Mouse (Mus musculus): ENCODE measurements around the gene Pik3cd. TPM values are rescaled to one million over a fixed set of nuclear protein-coding genes. Genes with fewer than 3 reads are reported as not detected.

Pik3cd gene
- polyA plus RNA-seq, 1 experiment from 2014 or later, result 3.5 TPM

DNA sequence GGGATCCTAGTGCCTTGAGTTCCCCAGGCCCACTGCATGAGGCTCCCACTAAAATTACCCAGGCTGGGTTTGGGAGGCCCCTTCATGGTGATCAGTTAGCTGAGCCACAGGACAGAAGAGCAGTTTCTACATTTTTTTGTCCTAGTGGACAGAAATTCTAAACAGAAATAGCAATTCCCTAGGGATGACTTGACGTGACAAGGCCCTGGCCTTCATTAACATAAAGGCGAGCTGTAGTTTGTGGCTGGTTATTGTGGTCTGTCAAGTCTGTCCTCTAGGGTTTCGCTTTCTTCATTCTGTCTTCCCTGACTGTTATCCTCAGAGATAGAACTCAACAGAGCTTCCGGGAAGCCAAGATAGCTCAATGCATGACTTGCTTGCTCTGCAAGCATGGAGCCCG lies 60.4 kb downstream of the Pik3cd start:
- Histone ChIP-seq H3K9me3 (replicated peaks) (no peaks in the 10 kb centered on the region), H3K4me1 (replicated peaks) (no peaks in the 10 kb centered on the region), H3K27me3 (replicated peaks) (no peaks in the 10 kb centered on the region), H3K4me2 (no peak overlapping the region), H3K27ac (ENCODE audit: poor library complexity, severe bottlenecking) (no peak overlapping the region), H3K36me3 (peaks cover 79% of the 10 kb centered on the region), H3K4me3 (no peak overlapping the region), H3K9ac (no peak overlapping the region)
- no peak for ATAC-seq (ENCODE audit: insufficient number of reproducible peaks, low FRiP score)
- WGBS, result 81% methylated on average over 5 of the region's 5 CpGs

DNA sequence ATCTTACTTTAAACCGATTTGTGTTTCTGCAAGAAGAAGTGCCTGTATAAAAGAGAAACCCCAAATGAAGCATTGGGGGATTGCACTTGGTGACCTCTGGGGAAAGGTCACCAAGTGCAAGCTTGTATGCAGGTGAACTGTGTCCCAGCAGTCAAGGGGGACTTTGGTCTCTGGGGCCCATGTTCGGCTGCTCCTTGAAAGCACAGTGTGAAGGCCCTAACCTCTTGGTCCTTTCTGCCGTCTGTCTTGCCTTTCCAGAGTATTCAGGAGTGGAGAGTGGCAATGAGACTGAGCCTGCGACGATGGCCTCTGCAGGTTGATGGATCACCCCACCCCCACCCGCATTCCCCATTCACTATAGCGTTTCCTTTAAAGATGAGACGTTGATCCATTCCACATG lies 61.0 kb downstream of the Pik3cd start:
- no peak for ATAC-seq (ENCODE audit: insufficient number of reproducible peaks, low FRiP score)
- H3K36me3 ChIP-seq, result peaks cover 78% of the 10 kb centered on the region
- 73% methylated on average over 8 of the region's 8 CpGs for WGBS

DNA sequence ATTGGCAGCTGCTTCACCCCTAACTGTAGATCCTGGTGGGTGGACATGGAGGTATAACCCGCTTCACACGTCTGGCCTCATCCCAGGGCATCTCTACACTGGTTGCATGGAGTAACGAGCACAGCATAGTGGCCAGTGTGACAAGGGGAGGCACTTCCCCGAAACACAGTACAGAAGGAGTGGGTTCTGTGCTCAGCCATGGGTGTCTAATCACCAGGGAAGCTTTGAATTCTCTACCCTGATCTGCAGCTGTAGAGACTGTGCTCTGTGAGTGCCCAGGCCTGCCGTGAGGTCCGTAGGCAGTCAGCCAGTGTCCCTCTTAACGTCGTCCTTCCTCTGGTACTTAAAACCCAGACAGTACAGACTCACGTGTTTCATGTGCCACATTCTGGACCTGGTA lies 61.5 kb downstream of the Pik3cd start:
- no peak for ATAC-seq (ENCODE audit: insufficient number of reproducible peaks, low FRiP score)
- H3K27me3 ChIP-seq (replicated peaks), result no peaks in the 10 kb centered on the region
- 74% methylated on average over 9 of the region's 9 CpGs for WGBS
- H3K4me2 ChIP-seq, result no peak overlapping the region
- H3K36me3 ChIP-seq, result peaks cover 75% of the 10 kb centered on the region
- H3K9me3 ChIP-seq (replicated peaks), result no peaks in the 10 kb centered on the region
- H3K4me1 ChIP-seq (replicated peaks), result no peaks in the 10 kb centered on the region
- no peak overlapping the region for H3K9ac ChIP-seq
- H3K4me3 ChIP-seq, result no peak overlapping the region
- H3K27ac ChIP-seq (ENCODE audit: poor library complexity, severe bottlenecking), result no peak overlapping the region

More for the DNA sequence above, 61.0 kb downstream of the Pik3cd start:
- no peaks in the 10 kb centered on the region for H3K4me1 ChIP-seq (replicated peaks)
- H3K9ac ChIP-seq, result no peak overlapping the region
- no peak overlapping the region for H3K4me3 ChIP-seq
- H3K4me2 ChIP-seq, result no peak overlapping the region
- no peaks in the 10 kb centered on the region for H3K9me3 ChIP-seq (replicated peaks)
- no peaks in the 10 kb centered on the region for H3K27me3 ChIP-seq (replicated peaks)
- no peak overlapping the region for H3K27ac ChIP-seq (ENCODE audit: poor library complexity, severe bottlenecking)

DNA sequence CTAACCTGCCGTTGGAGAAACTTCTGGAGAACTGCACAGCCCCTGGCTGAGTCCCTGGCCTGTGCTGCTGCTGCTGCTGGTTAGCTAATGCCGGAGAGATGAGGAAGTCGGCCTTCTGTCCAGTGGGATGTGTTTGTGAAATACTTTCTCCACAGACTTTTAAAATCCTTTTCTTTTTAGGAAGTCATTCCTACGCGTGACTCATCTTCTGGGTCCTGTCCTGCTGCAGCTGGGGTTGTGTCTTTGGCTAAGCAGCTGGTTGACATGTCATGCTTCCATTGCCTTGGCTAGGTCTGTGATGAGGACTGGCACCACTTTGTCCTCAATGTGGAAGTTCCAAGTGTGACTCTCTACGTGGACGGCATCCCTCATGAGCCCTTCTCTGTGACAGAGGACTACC lies 64.4 kb downstream of the Pik3cd start:
- Histone ChIP-seq H3K4me2 (no peak overlapping the region), H3K4me3 (no peak overlapping the region), H3K27ac (ENCODE audit: poor library complexity, severe bottlenecking) (no peak overlapping the region), H3K9ac (no peak overlapping the region), H3K9me3 (replicated peaks) (no peaks in the 10 kb centered on the region), H3K27me3 (replicated peaks) (no peaks in the 10 kb centered on the region), H3K4me1 (replicated peaks) (no peaks in the 10 kb centered on the region), H3K36me3 (peaks cover 75% of the 10 kb centered on the region)
- ATAC-seq (ENCODE audit: insufficient number of reproducible peaks, low FRiP score), result no peak
- WGBS, result 82% methylated on average over 7 of the region's 7 CpGs

DNA sequence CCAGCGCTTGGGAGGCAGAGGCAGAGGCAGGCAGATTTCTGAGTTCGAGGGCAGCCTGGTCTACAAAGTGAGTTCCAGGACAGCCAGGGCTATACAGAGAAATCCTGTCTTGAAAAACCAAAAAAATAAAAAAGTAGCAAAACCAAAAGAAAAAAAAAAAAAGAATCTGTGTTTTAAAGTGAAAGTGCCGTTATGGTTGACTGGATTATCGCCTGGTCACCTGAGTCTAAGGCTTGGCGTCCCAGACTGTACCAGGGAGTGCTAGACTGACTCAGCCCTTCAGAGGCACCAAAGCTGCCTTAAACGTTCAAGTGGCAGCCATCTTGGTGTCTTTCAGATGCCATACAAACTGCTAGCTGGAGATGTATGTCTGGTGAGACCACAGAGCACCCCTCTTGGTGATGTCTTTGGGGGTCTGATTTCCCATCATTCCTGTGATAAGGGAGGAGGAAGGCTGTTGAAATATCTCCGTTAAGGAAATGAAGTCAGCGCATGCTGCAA lies 66.4 kb downstream of the Pik3cd start:
- 84% methylated on average over 8 of the region's 8 CpGs for WGBS
- Histone ChIP-seq H3K9ac (no peak overlapping the region), H3K9me3 (replicated peaks) (no peaks in the 10 kb centered on the region), H3K4me2 (no peak overlapping the region), H3K27me3 (replicated peaks) (no peaks in the 10 kb centered on the region), H3K36me3 (peaks cover 71% of the 10 kb centered on the region), H3K27ac (ENCODE audit: poor library complexity, severe bottlenecking) (no peak overlapping the region), H3K4me1 (replicated peaks) (no peaks in the 10 kb centered on the region), H3K4me3 (no peak overlapping the region)
- ATAC-seq (ENCODE audit: insufficient number of reproducible peaks, low FRiP score), result no peak

DNA sequence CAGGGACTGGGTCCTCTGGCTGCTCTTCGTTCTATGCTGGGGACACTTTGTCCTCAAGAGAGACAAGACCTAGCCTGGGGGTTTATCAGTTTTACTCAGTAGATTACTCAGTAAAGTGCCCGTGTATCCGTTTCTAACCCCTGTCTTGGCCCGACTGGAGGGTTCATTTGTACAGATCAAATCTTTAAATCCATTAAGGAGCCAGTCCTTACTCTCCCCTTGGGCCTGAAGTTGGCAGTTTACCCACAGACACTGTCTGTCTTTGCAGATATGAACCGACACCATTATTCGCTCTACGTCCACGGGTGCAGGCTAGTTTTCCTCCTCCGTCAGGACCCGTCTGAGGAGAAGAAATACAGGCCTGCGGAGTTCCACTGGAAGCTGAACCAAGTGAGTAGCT lies 67.4 kb downstream of the Pik3cd start:
- Histone ChIP-seq H3K36me3 (peaks cover 67% of the 10 kb centered on the region), H3K27me3 (replicated peaks) (no peaks in the 10 kb centered on the region), H3K4me2 (no peak overlapping the region), H3K9me3 (replicated peaks) (no peaks in the 10 kb centered on the region), H3K4me3 (no peak overlapping the region), H3K9ac (no peak overlapping the region), H3K27ac (ENCODE audit: poor library complexity, severe bottlenecking) (no peak overlapping the region), H3K4me1 (replicated peaks) (no peaks in the 10 kb centered on the region)
- no peak for ATAC-seq (ENCODE audit: insufficient number of reproducible peaks, low FRiP score)
- 83% methylated on average over 11 of the region's 11 CpGs for WGBS

DNA sequence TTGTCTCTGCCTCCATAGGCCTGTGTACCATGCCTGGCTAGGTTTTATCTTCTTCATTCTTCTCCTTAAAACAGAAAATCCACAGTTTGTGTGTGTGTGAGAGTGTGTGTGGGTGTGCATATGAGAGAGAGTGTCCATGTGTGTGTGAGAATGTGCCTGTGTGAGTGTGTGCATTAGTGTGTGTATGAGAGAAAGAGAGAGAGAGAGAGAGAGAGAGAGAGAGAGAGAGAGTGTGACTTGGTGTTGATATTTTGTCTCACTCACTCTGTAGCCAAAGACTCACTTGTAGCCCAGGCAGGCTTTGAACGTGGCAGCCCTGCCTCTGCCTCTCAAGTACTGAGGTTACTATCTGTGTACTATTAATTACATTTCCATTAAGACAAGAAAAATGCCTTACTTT lies 68.2 kb downstream of the Pik3cd start:
- Histone ChIP-seq H3K27ac (ENCODE audit: poor library complexity, severe bottlenecking) (no peak overlapping the region), H3K36me3 (peaks cover 69% of the 10 kb centered on the region), H3K4me1 (replicated peaks) (no peaks in the 10 kb centered on the region), H3K27me3 (replicated peaks) (no peaks in the 10 kb centered on the region), H3K4me2 (no peak overlapping the region), H3K9ac (no peak overlapping the region), H3K9me3 (replicated peaks) (no peaks in the 10 kb centered on the region), H3K4me3 (no peak overlapping the region)
- ATAC-seq (ENCODE audit: insufficient number of reproducible peaks, low FRiP score), result no peak
- WGBS, result 88% methylated on average over 1 of the region's 1 CpGs

DNA sequence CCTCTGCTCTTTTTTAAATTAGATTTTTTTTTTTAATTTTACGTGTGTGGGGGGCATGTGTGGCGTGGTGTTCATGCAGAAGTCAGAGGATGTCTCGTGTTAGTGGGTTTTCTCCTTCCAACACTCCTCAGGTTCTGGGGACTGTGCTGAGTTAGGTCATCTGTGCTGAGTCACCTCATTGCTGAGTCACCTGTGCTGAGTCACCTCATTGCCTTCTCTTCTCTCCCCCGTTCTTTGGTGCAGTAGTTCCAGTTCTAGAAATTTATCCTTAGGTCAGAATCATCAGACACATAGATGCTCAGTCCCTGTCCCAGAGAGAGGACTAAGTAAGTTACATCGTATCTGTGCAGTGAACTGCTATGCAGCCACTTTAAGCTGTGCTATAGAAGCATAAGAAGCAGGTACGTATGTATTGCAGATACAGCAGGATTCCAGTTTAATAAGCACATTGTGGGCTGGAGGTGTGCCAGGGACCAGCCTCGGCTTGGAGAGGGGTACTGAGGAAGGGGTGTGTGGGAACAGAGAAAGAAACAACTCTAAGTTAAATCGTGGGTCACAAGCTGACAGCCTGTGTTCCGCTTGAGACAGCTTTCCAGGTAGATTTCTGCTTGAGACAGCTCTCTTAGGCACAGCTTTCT lies 69.6 kb downstream of the Pik3cd start:
- Histone ChIP-seq H3K4me1 (replicated peaks) (0 out of 2 replicates have a peak, but pooled peaks cover 3% of the 10 kb centered on the region), H3K4me2 (no peak overlapping the region), H3K36me3 (peaks cover 57% of the 10 kb centered on the region), H3K27ac (ENCODE audit: poor library complexity, severe bottlenecking) (no peak overlapping the region), H3K9me3 (replicated peaks) (no peaks in the 10 kb centered on the region), H3K27me3 (replicated peaks) (no peaks in the 10 kb centered on the region), H3K9ac (no peak overlapping the region), H3K4me3 (no peak overlapping the region)
- WGBS, result 86% methylated on average over 9 of the region's 9 CpGs
- peak; percentile 89 for ATAC-seq (ENCODE audit: insufficient number of reproducible peaks, low FRiP score)

DNA sequence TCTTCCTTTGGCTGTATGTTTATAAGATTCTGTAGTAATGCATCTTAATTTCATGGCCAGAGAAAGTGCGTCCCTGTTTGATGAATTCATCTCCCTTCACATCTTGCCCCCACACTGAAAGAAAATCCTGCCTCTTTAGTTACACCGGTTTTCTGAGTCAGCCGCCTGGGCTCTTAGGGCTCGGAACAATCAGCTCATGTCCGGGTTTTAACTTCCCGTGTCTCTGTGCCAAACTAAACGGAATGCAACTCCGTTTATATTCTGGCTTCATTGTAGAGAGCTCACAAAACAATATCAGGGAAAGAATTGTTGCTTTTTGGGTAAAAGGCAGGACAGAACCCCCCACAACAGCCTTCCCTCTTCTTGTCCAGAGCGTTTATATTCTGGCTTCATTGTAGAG lies 73.6 kb downstream of the Pik3cd start:
- no peaks in the 10 kb centered on the region for H3K9me3 ChIP-seq (replicated peaks)
- H3K36me3 ChIP-seq, result peaks cover 28% of the 10 kb centered on the region
- H3K4me2 ChIP-seq, result no peak overlapping the region
- H3K4me3 ChIP-seq, result no peak overlapping the region
- no peak overlapping the region for H3K9ac ChIP-seq
- peak overlapping the region; percentile 30; the same call in 1 of the 2 replicates for H3K27ac ChIP-seq (ENCODE audit: poor library complexity, severe bottlenecking)
- 0 out of 2 replicates have a peak, but pooled peaks cover 3% of the 10 kb centered on the region for H3K4me1 ChIP-seq (replicated peaks)
- no peak for ATAC-seq (ENCODE audit: insufficient number of reproducible peaks, low FRiP score)
- 69% methylated on average over 9 of the region's 9 CpGs for WGBS
- H3K27me3 ChIP-seq (replicated peaks), result no peaks in the 10 kb centered on the region

DNA sequence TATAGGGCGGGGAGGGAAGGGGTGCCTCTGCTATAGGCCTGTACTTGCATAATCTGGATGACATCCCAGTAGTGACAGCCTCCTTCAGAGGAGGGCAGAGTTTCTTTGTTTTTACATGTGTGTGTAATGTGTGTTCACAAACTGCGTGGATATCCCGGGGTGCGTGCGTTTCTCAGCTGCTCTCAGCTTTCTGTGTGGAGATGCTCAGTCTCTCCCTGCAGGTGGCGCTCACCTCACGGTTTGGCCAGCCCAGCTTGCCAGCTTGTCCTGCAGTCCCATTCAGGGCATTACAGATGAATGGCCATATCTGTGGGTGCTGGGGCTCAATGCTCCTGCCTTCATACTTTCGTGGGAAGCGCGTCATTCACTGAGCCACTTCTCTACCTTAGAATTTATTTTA lies 74.0 kb downstream of the Pik3cd start:
- no peak overlapping the region for H3K27ac ChIP-seq (ENCODE audit: poor library complexity, severe bottlenecking)
- no peak overlapping the region for H3K9ac ChIP-seq

DNA sequence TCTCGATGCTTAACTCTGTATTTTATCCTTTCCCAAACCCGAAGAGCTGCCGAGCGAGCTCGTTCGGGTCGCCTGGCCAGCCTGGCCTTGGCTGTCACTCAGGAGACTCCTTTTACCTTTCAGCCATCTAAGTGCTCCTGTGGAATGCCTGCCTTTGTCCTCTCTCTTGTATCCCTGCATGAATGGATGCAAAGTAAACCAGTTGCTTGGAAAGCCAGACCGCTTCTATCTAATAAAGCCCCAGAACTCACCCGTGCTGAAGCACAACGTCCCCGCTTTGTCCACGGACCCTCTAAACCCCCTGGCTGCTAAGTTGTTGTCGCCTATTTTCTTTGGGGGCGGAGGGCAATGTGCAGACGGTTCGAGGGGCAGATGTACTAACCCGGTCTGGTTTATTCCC lies 75.6 kb downstream of the Pik3cd start:
- 87% methylated on average over 17 of the region's 17 CpGs for WGBS
- H3K9me3 ChIP-seq (replicated peaks), result no peaks in the 10 kb centered on the region
- H3K27ac ChIP-seq (ENCODE audit: poor library complexity, severe bottlenecking), result no peak overlapping the region
- no peak for ATAC-seq (ENCODE audit: insufficient number of reproducible peaks, low FRiP score)
- H3K4me1 ChIP-seq (replicated peaks), result 0 out of 2 replicates have a peak, but pooled peaks cover 3% of the 10 kb centered on the region
- H3K9ac ChIP-seq, result no peak overlapping the region
- H3K27me3 ChIP-seq (replicated peaks), result no peaks in the 10 kb centered on the region
- no peak overlapping the region for H3K4me2 ChIP-seq
- peaks cover 13% of the 10 kb centered on the region for H3K36me3 ChIP-seq
- no peak overlapping the region for H3K4me3 ChIP-seq

More for the DNA sequence above, 74.0 kb downstream of the Pik3cd start:
- H3K4me1 ChIP-seq (replicated peaks), result 0 out of 2 replicates have a peak, but pooled peaks cover 3% of the 10 kb centered on the region
- H3K36me3 ChIP-seq, result peaks cover 24% of the 10 kb centered on the region
- H3K9me3 ChIP-seq (replicated peaks), result no peaks in the 10 kb centered on the region
- ATAC-seq (ENCODE audit: insufficient number of reproducible peaks, low FRiP score), result 0 out of 2 replicates have a peak, but pooled peaks have one; percentile 30
- H3K4me3 ChIP-seq, result no peak overlapping the region
- 71% methylated on average over 10 of the region's 10 CpGs for WGBS
- no peak overlapping the region for H3K4me2 ChIP-seq
- H3K27me3 ChIP-seq (replicated peaks), result no peaks in the 10 kb centered on the region

DNA sequence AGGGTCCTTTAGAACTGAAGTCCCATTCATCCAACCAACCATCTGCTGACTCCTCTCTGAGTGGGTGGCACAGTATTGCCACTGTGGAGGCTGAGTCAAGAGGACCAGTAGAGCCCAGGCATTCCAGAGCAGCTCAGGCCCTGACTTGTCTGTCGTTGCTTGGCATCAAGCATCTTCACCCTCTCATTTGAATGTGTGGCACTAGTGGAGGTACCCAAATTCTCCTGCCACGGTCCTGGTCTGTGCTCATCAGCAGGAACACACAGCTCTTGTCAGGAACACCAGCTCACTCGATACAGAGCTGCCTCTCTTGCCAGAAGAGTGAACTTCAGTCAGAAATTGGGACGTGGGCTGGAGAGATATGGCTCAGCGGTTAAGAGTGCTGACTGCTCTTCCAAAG lies 78.7 kb downstream of the Pik3cd start:
- H3K4me2 ChIP-seq, result no peak overlapping the region
- no peak overlapping the region for H3K9ac ChIP-seq
- 0 out of 2 replicates have a peak, but pooled peaks cover 3% of the 10 kb centered on the region for H3K4me1 ChIP-seq (replicated peaks)
- no peak overlapping the region for H3K27ac ChIP-seq (ENCODE audit: poor library complexity, severe bottlenecking)
- ATAC-seq (ENCODE audit: insufficient number of reproducible peaks, low FRiP score), result no peak
- WGBS, result 87% methylated on average over 5 of the region's 5 CpGs
- H3K9me3 ChIP-seq (replicated peaks), result no peaks in the 10 kb centered on the region
- no peaks in the 10 kb centered on the region for H3K27me3 ChIP-seq (replicated peaks)
- H3K4me3 ChIP-seq, result no peak overlapping the region
- no peaks in the 10 kb centered on the region for H3K36me3 ChIP-seq
